Mouse (Mus musculus) R1 (cell line): ENCODE data around the gene Dagla.
A peak's percentile ranks its signal among the peaks of the same experiment; 100 is the strongest.

Experiments
- DNase-seq: peaks from one replicate; pipeline ENCODE4 v3.0.0-alpha.2; 2018; ENCODE audit warnings: low read depth, low spot score

Gene Dagla

GRCm38 (mm10) chr19:10304810-10305544 lies at the start of gene Dagla:
Gene Dagla (minus strand): TSS chr19:10304877.
- peak; percentile 61 for DNase-seq

GRCm38 (mm10) chr19:10352218-10352617 lies 47.5 kb upstream of the Dagla start:
- DNase-seq = no peak

- peak; percentile 87 for DNase-seq
These were observed 43.1 kb upstream of the Dagla start for GRCm38 (mm10) chr19:10347628-10348273.

GRCm38 (mm10) chr19:10345696-10346095 lies 41.0 kb upstream of the Dagla start:
- peak; percentile 50 for DNase-seq

- DNase-seq = no peak
These were observed 39.2 kb upstream of the Dagla start for GRCm38 (mm10) chr19:10343866-10344265.

- no peak for DNase-seq
These were observed 37.3 kb upstream of the Dagla start for GRCm38 (mm10) chr19:10341817-10342439.

GRCm38 (mm10) chr19:10341152-10341551 lies 36.5 kb upstream of the Dagla start:
- peak; percentile 67 for DNase-seq

- DNase-seq = no peak
These were observed 36.0 kb upstream of the Dagla start for GRCm38 (mm10) chr19:10340661-10341060.

GRCm38 (mm10) chr19:10339271-10339670 lies 34.6 kb upstream of the Dagla start:
- DNase-seq = no peak

- DNase-seq = no peak
These were observed 34.0 kb upstream of the Dagla start for GRCm38 (mm10) chr19:10338724-10339123.

- DNase-seq = no peak
These were observed 29.8 kb upstream of the Dagla start for GRCm38 (mm10) chr19:10334467-10334866.

- DNase-seq = peak; percentile 70
These were observed 29.0 kb upstream of the Dagla start for GRCm38 (mm10) chr19:10333545-10334252.

GRCm38 (mm10) chr19:10331706-10332105 lies 27.0 kb upstream of the Dagla start:
- DNase-seq = no peak

- no peak for DNase-seq
These were observed 24.4 kb upstream of the Dagla start for GRCm38 (mm10) chr19:10329033-10329432.

- no peak for DNase-seq
These were observed 21.9 kb upstream of the Dagla start for GRCm38 (mm10) chr19:10326609-10327008.

- no peak for DNase-seq
These were observed 19.2 kb upstream of the Dagla start for GRCm38 (mm10) chr19:10323860-10324259.

- DNase-seq = no peak
These were observed 18.7 kb upstream of the Dagla start for GRCm38 (mm10) chr19:10323362-10323837.

GRCm38 (mm10) chr19:10317795-10318194 lies 13.1 kb upstream of the Dagla start:
- no peak for DNase-seq

- no peak for DNase-seq
These were observed 12.7 kb upstream of the Dagla start for GRCm38 (mm10) chr19:10317358-10317757.

GRCm38 (mm10) chr19:10316956-10317355 lies 12.3 kb upstream of the Dagla start:
- DNase-seq = no peak

- no peak for DNase-seq
These were observed 7.4 kb upstream of the Dagla start for GRCm38 (mm10) chr19:10312072-10312471.

GRCm38 (mm10) chr19:10308990-10309389 lies 4.3 kb upstream of the Dagla start:
- no peak for DNase-seq
